Mouse (Mus musculus) hematopoietic stem cell, adult 5-6 weeks (primary cell): ENCODE measurements at regions not wholly inside any gene's neighbourhood (a gene's known extent, or its start where the extent isn't known, plus 50 kb on each side); places are given as distances from the start of the nearest gene placed in this dataset.

Source experiments
- ATAC-seq, 2 experiments: fragments of 125-278 bp in 1 of 2; replicated peaks in 1 of 2; 2 replicates each; pipeline ENCODE4 v1.8.0; 2016 to 2017; ENCODE audit warnings: inconsistent platforms in 2 of 2, mild to moderate bottlenecking in 2 of 2, moderate number of reproducible peaks in 2 of 2, low read depth in 1 of 2, moderate TSS enrichment in 1 of 2; ENCODE audit not compliant: low FRiP score in 2 of 2, poor library complexity in 2 of 2, severe bottlenecking in 2 of 2, insufficient read depth in 1 of 2, low TSS enrichment in 1 of 2

- no peak for ATAC-seq
These were observed 112.2 kb upstream of the Arntl start for GRCm38 (mm10) chr7:113095092-113095491.

GRCm38 (mm10) chr7:113104265-113104664, 103.0 kb upstream of the Arntl start:
- peak; percentile 77 to 90 for ATAC-seq

GRCm38 (mm10) chr7:113105359-113105758, 101.9 kb upstream of the Arntl start:
- ATAC-seq = no peak

- ATAC-seq = no peak
These were observed 100.5 kb upstream of the Arntl start for GRCm38 (mm10) chr7:113106731-113107130.

- ATAC-seq = no peak
These were observed 99.3 kb upstream of the Arntl start for GRCm38 (mm10) chr7:113107965-113108364.

- ATAC-seq = no peak
These were observed 98.7 kb upstream of the Arntl start for GRCm38 (mm10) chr7:113108442-113109000.

- ATAC-seq = no peak
These were observed 97.8 kb upstream of the Arntl start for GRCm38 (mm10) chr7:113109481-113109880.

GRCm38 (mm10) chr7:113110867-113111508, 96.3 kb upstream of the Arntl start:
- no peak for ATAC-seq

GRCm38 (mm10) chr7:113113266-113113893, 93.9 kb upstream of the Arntl start:
- peak in 1 of 2 experiments; percentile 61; a peak in 2 of 4 replicates for ATAC-seq

GRCm38 (mm10) chr7:113117599-113117998, 89.7 kb upstream of the Arntl start:
- ATAC-seq = no peak; a peak in 1 of 4 replicates

- ATAC-seq = no peak
These were observed 85.3 kb upstream of the Arntl start for GRCm38 (mm10) chr7:113121911-113122319.

GRCm38 (mm10) chr7:113126010-113126409, 81.3 kb upstream of the Arntl start:
- no peak for ATAC-seq

GRCm38 (mm10) chr7:113130552-113130951, 76.7 kb upstream of the Arntl start:
- ATAC-seq = no peak

- ATAC-seq = peak; percentile 76 to 81; a peak in 3 of 4 replicates
These were observed 75.2 kb upstream of the Arntl start for GRCm38 (mm10) chr7:113131945-113132538.

GRCm38 (mm10) chr7:113133891-113134290, 73.4 kb upstream of the Arntl start:
- ATAC-seq = no peak

GRCm38 (mm10) chr7:113140011-113140438, 67.2 kb upstream of the Arntl start:
- no peak for ATAC-seq

- no peak for ATAC-seq
These were observed 65.2 kb upstream of the Arntl start for GRCm38 (mm10) chr7:113141846-113142683.
